Comparison of ENCODE assay signal across 8 mouse cellular contexts in genomic region chr1:190168115-190168514, GRCm38 (mm10). TPM values are rescaled to one million over a fixed set of nuclear protein-coding genes. Genes with fewer than 3 reads are reported as not detected.
A peak's percentile ranks its signal among the peaks of the same experiment; 100 is the strongest.
DNase-seq lines count a peak whose midpoint lies in the region; ATAC-seq and TF ChIP-seq lines count a peak whose summit lies in the region.

No protein-coding gene starts in this region.

- peaks cover 56% of the 10 kb centered on the region for H3K4me1 ChIP-seq in heart, embryonic 13.5 days
- peaks cover 29% of the 10 kb centered on the region for H3K4me1 ChIP-seq in heart, embryonic 15.5 days (replicated peaks)
- no peaks in the 10 kb centered on the region for H3K4me1 ChIP-seq in liver, embryonic 14.5 days (replicated peaks; ENCODE audit: control insufficient read depth in 2 of 2, insufficient read depth in 2 of 2, low read length in 1 of 2)

- H3K27me3 ChIP-seq in heart, embryonic 13.5 days (replicated peaks): peaks cover 17% of the 10 kb centered on the region; the same call in 1 of the 2 replicates
- peaks cover 7% of the 10 kb centered on the region; the same call in 1 of the 2 replicates for H3K27me3 ChIP-seq in heart, embryonic 15.5 days
- H3K27me3 ChIP-seq in liver, embryonic 14.5 days (ENCODE audit: control insufficient read depth, insufficient read depth, low read length): peaks cover 45% of the 10 kb centered on the region

- DNase-seq in heart, postnatal 25 days (ENCODE audit: low spot score): no peak
- DNase-seq in cerebellum, postnatal 25 days: peak; percentile 30 to 46
- DNase-seq in liver, embryonic 14.5 days (ENCODE audit: low read depth in 3 of 3, low spot score in 3 of 3): no peak
- no peak for DNase-seq in thymus, adult 18-20 months
- DNase-seq in c-Kit-positive CD71-positive TER-119-positive erythroid progenitor cells, embryonic 14.5 days (ENCODE audit: low spot score): no peak
- no peak for DNase-seq in lung, postnatal 25 days (ENCODE audit: low spot score)

- 6% methylated on average over 4 of the region's 4 CpGs for WGBS in heart, embryonic 13.5 days
- WGBS in heart, embryonic 15.5 days: 5% methylated on average over 4 of the region's 4 CpGs
- 3% methylated on average over 4 of the region's 4 CpGs for WGBS in liver, embryonic 14.5 days (ENCODE audit: insufficient replicate concordance)

- no peaks in the 10 kb centered on the region for H3K9me3 ChIP-seq in heart, embryonic 13.5 days
- no peaks in the 10 kb centered on the region for H3K9me3 ChIP-seq in heart, embryonic 15.5 days (replicated peaks)
- H3K9me3 ChIP-seq in liver, embryonic 14.5 days (ENCODE audit: control insufficient read depth, low read length): no peaks in the 10 kb centered on the region

- intact Hi-C loops in heart, postnatal 25 days (cut with DNase I): loop anchor here (5.0 to 10.0 kb wide), 2 partner anchors 121 to 527 kb away; no protein-coding TSS in a partner anchor

- H3K27ac ChIP-seq in heart, embryonic 13.5 days (replicated peaks): peak overlapping the region; percentile 96
- H3K27ac ChIP-seq in heart, embryonic 15.5 days: peak overlapping the region; percentile 98
- no peak overlapping the region for H3K27ac ChIP-seq in liver, embryonic 14.5 days

- TF ChIP-seq CTCF in liver, embryonic 14.5 days (IDR thresholded peaks at IDR 0.05; ENCODE audit: low read depth): no peak

- peak overlapping the region; percentile 89 for H3K9ac ChIP-seq in heart, embryonic 13.5 days
- peak overlapping the region; percentile 89 for H3K9ac ChIP-seq in heart, embryonic 15.5 days
- peak overlapping the region; percentile 48; the same call in 1 of the 2 replicates for H3K9ac ChIP-seq in liver, embryonic 14.5 days (replicated peaks)

- peak overlapping the region; percentile 74 for H3K4me3 ChIP-seq in heart, embryonic 13.5 days
- peak overlapping the region; percentile 86 for H3K4me3 ChIP-seq in heart, embryonic 15.5 days
- H3K4me3 ChIP-seq in liver, embryonic 14.5 days (ENCODE audit: insufficient read depth in 1 of 2, low read depth in 2 of 2, low read length in 2 of 2): peak overlapping the region; percentile 52 to 59

- ATAC-seq in heart, embryonic 13.5 days (ENCODE audit: extremely low read depth, insufficient number of reproducible peaks, low FRiP score, low TSS enrichment): no peak
- no peak for ATAC-seq in heart, embryonic 15.5 days (replicated peaks; ENCODE audit: insufficient number of reproducible peaks, insufficient read depth, low FRiP score, low read depth)
- no peak for ATAC-seq in liver, embryonic 14.5 days (ENCODE audit: insufficient read depth)

- peak overlapping the region; percentile 78 for H3K4me2 ChIP-seq in heart, embryonic 13.5 days
- H3K4me2 ChIP-seq in heart, embryonic 15.5 days: peak overlapping the region; percentile 87
- peak overlapping the region; percentile 51 for H3K4me2 ChIP-seq in liver, embryonic 14.5 days (ENCODE audit: low read depth)

- no peak for TF ChIP-seq EP300 in liver, embryonic 14.5 days (IDR thresholded peaks at IDR 0.05; ENCODE audit: low read depth)

- H3K36me3 ChIP-seq in heart, embryonic 13.5 days: no peaks in the 10 kb centered on the region
- H3K36me3 ChIP-seq in heart, embryonic 15.5 days: no peaks in the 10 kb centered on the region
- no peaks in the 10 kb centered on the region for H3K36me3 ChIP-seq in liver, embryonic 14.5 days (replicated peaks; ENCODE audit: control insufficient read depth, insufficient read depth, low read depth)

RNA-seq across cellular contexts. Expression of gene Prox1, which starts 2.4 kb away (rescaled TPM):
- 16.0 and 17.5 TPM in 2 replicates for polyA plus RNA-seq in heart, embryonic 13.5 days (2015; fragmentation: Nextera tagmentation; extraction: Ambion mirVana)
- total RNA-seq in heart, postnatal 25 days (2021): 10 to 100 TPM; 48.8 to 48.9 TPM
- polyA plus RNA-seq in heart, embryonic 15.5 days (2015; fragmentation: Nextera tagmentation; extraction: Ambion mirVana): 14.9 and 18.3 TPM in 2 replicates
- polyA plus RNA-seq in liver, embryonic 14.5 days (2012; rRNA removed): 3.1 and 3.7 TPM in 2 replicates
- 4.5 and 5.9 TPM in 2 replicates for polyA plus RNA-seq in liver, embryonic 14.5 days (2014; fragmentation: Nextera tagmentation; extraction: Ambion mirVana)

Comparison
In these comparisons a context has a peak if more than half of its experiments do, and no peak if none do; other contexts are left out.
1. DNase-seq: peak in cerebellum, postnatal 25 days (2 of 2); none in heart, postnatal 25 days (single experiment), liver, embryonic 14.5 days (0 of 3), thymus, adult 18-20 months (0 of 2), c-Kit-positive CD71-positive TER-119-positive erythroid progenitor cells, embryonic 14.5 days (single experiment) and lung, postnatal 25 days (single experiment).
2. Peak in every context shown above with its lines, with median percentiles within 50 percentile points of each other: H3K4me2 ChIP-seq, H3K4me3 ChIP-seq and H3K9ac ChIP-seq.